Mouse (Mus musculus) brain, embryonic 18.5 days (tissue): ENCODE measurements around the gene Hacd2.
A peak's percentile ranks its signal among the peaks of the same experiment; 100 is the strongest.

Experiments
- DNase-seq: peaks from one replicate; pipeline ENCODE4 v3.0.0-alpha.2; 2012; ENCODE audit warnings: low read depth, low spot score

Gene Hacd2

DNA sequence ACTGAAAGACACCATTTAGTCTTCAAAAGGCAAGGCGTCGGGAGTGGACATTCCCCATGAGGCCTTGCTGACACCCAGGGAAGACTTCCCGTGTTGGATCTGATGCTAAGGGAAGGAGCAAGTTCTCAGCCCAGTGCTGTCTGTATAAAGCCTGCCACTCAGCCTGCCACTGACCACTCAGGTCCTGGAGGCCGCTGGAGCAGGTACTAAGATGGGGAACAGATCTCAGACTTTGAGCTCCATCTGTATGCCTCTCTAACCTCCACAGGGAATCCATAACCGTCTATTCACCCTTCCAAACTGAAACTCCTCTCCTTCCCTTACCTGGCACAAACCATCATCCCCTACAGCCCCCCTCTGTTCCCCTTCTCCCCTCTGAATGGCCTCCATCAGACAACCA is 91.3 kb downstream of the Hacd2 start:
- no peak for DNase-seq

DNA sequence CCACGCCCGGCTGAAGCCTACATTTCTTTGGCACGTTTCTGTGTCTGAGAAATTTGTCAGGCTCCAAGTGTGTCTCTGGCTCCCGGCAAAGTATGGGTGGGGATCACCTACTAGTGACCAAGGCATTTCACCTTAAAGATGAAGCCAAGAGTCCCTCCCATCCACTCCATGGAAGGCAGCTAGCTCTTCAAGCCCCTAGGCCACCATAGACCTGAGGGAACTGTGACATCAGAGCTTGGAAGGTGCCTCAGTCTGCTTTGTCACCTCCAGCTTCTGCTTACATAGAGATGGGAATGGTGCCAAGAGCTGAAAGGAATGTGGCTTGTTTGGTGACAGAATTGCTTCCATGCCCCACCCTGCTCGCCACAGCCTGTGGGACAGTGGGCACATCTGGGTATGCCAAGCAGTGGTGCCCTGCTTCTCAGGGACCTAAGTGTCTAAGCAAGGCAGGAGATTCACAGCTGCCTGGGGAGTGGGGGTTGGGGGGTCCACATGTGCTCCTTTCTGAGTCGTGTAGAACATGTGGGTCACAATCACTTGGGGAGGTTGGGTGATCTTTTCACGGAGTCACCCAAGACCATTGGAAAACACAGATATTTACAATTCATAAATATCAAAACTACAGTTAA is 94.2 kb downstream of the Hacd2 start:
- DNase-seq = no peak

DNA sequence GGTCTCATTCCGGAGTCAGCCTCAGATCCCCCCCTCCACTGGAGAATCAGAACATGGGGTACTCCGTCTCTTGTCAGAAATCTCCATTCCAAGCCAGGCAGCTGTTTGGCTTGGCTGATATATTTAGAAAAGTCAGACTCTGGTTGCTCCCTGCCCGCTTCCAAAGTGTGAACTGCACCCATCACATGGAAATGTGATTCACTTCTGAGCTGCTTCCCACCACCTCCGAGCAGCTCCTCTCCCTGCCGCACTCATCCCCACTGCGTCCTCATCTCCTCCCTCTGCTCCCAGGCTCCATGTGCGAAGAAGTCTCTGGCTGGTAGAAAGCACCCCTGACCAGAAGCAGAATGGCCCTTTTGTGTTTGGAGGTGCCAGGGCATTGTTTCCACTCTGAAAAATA is 95.2 kb downstream of the Hacd2 start:
- no peak for DNase-seq

DNA sequence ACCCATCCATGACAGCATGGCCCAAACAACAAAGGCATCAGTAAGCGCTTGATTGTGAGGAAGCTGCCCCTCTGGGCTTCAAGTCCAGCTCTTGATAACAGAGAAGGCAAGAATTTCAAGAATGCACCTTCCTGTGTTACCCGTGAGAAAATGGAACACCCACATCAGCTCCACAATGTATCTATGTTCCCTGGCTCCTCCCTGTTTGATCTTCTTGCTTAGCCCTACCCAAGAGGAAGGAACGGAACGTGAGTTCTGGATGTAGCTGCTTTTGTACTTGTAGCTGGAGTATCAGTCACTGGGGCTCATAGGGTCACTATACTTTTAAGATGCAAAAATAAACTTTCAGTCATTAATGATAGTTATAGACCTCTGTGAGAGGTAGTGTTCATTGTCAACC is 98.4 kb downstream of the Hacd2 start:
- DNase-seq = no peak

DNA sequence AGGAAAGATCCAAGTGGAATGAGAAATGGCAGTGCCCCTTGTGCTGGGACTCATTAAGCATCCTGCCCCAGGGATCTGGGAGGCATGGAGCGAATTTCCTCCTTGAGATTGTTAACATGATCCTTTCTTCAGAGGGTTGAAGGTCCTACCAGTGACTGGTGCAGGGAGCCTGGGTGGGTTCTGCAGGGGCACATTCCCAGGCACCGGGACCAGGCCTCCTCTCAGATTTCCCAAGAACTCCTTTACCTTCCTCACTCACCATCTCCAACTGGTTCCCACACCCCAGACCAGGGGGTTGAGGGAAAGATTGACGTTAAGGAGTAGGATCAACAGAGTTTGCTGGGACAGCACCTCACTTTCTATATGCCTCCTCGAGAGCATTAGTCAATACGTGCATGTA is 105.0 kb downstream of the Hacd2 start:
- no peak for DNase-seq

DNA sequence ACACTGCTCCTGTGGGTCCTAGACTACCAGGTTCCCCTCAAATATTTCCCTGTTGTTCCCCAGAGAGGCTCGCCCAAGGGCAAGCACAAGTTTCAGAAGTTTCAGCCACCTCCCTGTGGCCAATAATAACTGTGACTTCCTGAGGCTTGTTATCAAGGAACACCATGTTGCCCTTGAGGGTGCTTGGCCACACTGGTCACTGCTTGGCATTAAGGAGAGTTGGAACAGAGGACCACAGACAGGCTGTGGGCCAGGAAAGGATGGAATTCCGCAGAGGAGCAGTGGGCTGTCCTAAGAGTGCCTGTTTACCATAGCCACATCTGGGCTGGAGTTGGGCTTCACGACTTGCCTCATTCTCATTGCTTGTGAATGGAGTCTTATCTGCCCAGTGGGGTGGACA is 107.9 kb downstream of the Hacd2 start:
- no peak for DNase-seq

DNA sequence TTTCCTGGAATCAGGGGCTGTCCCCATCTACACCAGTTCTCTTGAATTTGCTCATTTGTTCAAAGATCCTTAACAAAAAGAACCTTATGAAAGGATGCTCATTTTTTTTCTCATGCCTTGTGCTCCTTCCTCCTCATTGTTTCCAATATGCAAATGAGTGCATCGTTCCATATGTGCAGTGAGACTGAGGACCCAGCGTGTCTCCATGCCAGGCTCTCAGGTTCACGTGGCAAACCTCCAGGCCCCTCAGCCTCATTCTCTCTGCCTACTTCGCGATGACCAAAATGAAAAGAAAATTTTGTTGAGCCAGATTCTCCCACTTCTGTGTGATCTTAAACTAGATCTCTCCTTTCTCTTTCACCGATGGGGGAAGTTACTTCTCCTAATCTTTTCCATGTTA is 117.2 kb downstream of the Hacd2 start:
- DNase-seq = no peak

DNA sequence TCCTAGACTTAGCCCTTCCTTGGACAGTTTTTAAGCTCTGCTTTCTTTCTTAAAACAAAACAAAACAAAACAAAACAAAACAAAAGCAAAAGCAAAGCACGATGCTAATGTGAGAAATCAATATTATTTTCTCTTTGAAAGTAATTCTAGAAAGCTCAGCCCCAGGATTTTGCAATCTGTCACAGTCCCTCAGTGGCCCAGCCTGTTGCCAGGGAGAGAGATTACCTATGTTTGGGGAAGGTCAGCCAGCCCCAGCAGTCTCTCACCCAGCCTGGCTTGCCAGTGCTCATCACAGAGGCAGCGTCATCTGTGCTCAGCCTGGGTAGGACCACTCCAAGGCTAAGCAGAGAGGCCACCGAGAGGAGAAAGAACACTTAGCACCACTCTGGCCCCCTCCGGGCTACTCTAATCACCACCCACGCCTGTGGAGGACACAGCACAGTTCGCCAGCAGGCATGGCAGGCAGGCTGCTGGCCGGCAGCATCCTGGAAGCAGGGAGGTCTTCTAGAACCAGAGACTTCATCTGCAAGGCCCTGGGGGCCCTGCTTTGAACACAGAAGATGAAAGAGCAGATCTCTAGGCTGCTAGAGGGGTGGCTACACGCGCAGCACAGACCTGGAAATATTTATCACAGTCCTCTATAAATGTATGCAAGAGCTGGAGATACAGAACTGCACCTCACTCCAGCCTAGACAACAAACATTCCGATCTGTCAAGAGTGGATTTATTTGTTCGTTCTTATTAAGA is 117.8 kb downstream of the Hacd2 start:
- DNase-seq = no peak

DNA sequence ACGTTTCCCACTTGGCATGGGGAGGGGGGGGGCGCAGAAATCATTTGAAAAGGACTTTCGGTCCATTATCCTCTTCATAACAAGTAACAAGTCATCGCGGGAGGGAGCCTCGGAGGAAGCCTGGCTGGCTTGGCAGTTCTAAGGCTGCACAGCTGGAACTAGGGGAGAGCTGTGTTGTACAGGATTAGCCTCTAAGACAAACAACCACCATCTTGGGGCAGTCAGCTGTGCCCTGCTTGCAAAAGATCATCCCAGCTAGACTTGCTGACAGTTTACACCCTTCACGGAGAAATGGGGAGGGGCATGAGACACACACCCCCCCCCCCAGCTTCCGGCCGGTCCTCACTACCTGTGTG is 118.4 kb downstream of the Hacd2 start:
- no peak for DNase-seq

DNA sequence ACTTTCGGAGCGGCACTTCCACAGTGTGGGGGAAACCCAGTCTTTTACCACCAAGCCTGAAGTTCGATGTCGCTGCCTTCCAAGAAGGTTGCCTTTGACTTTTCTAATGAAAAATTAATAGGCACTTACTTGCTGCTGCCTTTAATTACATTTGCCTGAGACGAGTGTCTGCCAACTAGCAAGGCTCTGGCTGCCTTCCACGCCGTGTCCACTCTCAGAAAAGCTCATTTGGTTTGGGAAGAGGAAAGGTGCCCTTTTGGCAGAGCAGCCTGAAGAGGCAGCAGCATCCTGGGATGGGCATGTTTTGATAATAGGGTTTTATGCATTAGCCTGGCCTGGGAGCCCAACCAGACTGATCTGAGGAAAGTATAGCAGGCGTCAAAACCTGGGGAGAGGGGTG is 119.6 kb downstream of the Hacd2 start:
- DNase-seq = no peak

DNA sequence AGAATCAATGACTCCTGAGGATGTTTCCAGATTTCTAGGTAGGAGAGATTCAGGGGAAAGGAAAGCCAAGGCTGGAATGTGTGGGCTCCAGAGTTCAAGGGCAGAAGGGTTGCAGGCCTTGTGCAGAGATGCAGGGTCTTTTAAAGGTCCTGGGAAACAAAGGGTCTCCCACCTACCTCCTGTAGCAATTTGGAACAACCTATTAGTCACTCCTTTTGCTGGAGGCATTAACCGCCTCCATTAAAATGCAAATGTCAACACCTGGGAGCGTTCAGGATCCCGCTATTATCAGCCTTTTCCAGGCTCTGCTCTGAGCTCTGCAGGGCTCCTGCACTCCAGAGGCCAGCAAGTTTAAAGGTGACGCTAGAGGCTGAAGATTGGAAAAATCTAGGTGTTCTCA is 123.9 kb downstream of the Hacd2 start:
- DNase-seq = no peak

DNA sequence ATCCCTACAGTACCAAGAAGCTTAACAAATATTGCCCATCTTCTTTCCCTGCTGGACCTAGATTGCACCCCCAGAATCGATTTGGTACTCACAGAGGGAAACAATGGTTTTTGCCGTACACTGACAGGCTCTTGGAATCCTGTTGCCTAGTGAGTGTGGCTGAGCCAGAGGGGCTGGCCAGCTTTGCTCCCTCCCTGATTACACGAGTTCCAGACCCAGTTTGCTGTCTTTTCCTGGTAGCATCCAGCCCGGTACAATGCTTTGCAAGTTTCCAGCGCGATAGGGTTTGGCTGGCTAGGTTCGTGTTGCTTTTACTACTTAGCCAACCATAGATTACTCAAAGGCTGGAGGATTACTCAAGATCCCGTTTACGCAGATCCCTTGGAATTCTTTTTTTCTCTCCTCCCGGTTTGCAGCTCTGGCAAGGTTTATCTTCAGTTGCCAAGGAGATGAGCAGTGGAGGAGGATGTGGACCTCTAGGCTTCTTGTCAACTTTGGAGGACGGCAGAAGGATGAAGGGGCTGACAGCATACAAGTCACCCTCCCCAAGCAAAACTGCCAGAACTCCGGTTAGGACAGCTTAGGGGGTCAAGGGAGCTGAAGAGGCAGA is 131.0 kb downstream of the Hacd2 start:
- no peak for DNase-seq

DNA sequence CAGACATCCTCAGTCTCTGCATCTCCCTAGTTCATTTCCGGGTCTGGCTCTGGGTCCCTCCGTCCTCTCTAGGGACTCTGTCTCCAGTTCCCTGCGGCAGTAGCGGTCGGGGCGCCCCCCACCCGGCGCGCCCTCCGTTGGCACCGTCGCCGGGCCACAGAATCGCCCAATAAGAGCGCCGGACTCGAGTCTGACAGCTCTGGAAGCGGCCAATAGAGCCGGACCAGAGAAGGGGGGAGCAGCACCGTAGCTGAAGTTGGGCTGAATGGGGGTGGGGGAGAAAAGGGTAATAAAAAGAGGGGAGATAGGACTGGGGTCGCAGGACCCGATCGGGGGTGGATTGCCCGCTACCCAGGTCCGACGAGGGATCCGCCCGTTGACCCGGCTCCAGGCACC is 132.0 kb downstream of the Hacd2 start:
- DNase-seq = peak; percentile 70

DNA sequence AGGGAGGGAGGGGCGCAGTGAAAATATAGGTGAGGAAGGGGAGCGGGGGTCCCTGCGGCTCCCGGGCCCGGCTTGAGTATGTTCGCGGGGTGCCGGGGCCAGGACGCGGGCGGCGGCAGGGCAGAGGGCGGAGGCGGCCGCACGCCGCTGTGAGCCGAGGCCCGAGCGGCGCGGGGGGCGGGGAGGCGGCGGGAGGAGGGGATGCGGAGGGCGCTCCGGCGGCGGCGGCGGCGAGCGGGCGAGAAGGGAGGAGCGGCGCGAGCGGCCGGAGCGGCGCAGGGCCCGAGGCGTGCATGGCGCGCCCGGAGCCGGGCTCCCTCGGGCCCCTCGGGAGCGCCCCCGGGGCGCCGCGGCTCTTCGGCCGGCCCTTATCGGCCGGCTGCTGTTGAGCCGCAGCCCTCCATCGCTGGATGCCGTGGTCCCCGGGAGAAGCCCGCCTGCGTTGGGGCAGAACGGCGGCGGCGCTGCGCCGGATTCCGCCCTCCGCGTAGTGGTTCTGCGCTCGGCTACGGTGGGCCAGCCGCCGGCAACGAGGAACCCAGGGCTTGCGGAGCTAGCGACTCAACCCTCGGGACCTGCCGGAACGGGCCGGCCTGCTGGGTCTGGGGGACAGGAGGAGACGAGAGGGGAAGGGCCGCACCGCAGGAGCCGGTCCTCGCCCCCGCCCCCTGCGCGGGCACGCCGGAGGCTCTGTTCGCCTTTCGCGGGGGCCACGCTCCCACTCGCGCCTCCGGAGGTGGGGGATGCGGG is 132.6 kb downstream of the Hacd2 start, which contains the start of gene Adcy5:
Gene Adcy5 (plus strand): TSS at position 237 of the 750 bp plus-strand sequence.
- DNase-seq = no peak

DNA sequence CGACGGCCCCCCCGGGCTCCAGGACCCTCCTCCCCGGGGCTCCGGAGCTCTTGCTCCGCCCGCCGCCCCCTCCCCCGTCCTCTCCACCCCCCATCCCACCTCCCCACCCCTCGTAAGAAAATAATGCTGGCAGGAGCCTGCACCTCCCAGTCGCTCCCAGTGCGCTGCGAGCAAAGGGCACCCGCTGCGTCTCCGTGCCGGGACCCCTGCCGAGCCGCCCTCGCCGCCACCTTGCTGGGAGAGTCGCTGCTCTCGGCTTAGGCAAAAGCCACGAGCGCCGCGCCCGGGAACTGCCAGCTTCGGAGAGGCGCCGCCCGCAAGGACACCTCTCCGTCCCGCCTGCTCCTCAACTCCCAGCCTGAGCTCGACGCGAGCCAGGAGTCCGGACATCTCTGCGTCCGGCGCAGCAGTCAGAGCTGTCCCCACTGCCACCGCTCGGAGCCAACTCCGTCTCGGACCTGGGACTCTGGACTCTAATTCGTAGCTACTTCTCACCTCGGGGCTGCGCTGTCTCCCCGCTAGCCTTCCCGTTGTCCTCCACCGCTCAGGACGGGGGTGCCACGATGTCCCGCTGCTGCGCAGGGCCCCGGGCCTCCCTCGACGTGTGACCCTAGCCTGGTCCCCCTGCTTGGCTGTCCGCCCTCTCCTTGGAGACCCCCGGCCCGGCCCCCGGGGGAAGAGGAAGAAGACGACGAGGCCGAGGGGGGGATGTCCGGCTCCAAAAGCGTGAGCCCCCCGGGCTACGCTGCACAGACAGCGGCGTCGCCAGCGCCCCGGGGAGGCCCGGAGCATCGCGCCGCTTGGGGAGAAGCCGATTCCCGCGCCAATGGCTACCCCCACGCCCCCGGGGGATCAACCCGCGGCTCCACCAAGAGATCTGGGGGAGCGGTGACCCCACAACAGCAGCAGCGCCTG is 133.4 kb downstream of the Hacd2 start:
- DNase-seq = no peak

DNA sequence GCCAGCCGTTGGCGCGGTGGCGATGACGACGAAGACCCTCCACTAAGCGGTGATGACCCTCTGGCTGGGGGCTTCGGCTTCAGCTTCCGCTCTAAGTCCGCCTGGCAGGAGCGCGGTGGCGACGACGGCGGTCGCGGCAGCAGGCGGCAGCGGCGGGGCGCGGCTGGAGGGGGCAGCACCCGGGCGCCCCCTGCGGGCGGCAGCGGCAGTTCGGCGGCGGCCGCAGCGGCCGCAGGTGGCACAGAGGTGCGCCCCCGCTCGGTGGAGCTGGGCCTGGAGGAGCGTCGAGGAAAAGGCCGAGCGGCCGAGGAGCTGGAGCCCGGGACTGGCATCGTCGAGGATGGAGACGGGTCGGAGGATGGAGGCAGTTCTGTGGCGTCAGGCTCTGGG is 134.1 kb downstream of the Hacd2 start:
- DNase-seq = no peak

DNA sequence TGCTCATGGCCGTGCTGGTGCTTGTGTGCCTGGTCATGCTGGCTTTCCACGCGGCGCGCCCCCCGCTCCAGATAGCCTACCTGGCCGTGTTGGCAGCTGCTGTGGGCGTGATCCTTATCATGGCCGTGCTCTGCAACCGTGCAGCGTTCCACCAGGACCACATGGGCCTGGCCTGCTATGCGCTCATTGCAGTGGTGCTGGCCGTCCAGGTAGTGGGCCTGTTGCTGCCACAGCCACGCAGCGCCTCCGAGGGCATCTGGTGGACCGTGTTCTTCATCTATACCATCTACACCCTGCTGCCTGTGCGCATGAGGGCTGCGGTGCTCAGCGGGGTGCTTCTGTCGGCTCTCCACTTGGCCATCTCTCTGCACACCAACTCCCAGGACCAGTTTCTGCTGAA is 134.6 kb downstream of the Hacd2 start:
- DNase-seq = no peak
